Mouse (Mus musculus) lung, adult 2 months (tissue): ENCODE results near the gene Slc5a4a.

Experiments
- CTCF ChIP-seq: fragments of 200-500 bp; IDR thresholded peaks from 2 replicates; pipeline ENCODE4 v1.5.1; 2011; ENCODE audit warnings: mild to moderate bottlenecking, low read length, control low read depth; ENCODE audit not compliant: insufficient read depth
- POLR2A ChIP-seq: fragments of 200-500 bp; IDR thresholded peaks from 2 replicates; pipeline ENCODE4 v1.6.1; 2011; ENCODE audit warnings: low read depth, mild to moderate bottlenecking, control low read depth, low read length, borderline replicate concordance; ENCODE audit errors: extremely low read depth

GRCm38 (mm10) chr10:76155911-76156310 lies 8.7 kb downstream of the Slc5a4a start:
- TF ChIP-seq POLR2A, result no peak
- TF ChIP-seq CTCF, result no peak
